Mouse (Mus musculus) forebrain, embryonic 13.5 days (tissue): Measurements from ENCODE around the gene Trim47. TPM values are rescaled to one million over a fixed set of nuclear protein-coding genes. Genes with fewer than 3 reads are reported as not detected.

Source experiments
- ATAC-seq: fragments of 200-750 bp; cut with Nextera tagmentation; 2 replicates; pipeline ENCODE4 v1.8.0; 2017
- H3K27ac ChIP-seq: fragments of 300-500 bp; sonication (generic); 2 replicates; pipeline ENCODE4 v1.5.1; 2015; ENCODE audit warnings: inconsistent platforms, mild to moderate bottlenecking, moderate library complexity
- H3K27me3 ChIP-seq: fragments of 300-500 bp; sonication (generic); 2 replicates; pipeline ENCODE4 v1.6.1; 2015; ENCODE audit warnings: mild to moderate bottlenecking, inconsistent platforms
- H3K36me3 ChIP-seq: fragments of 300-500 bp; sonication (generic); 2 replicates; pipeline ENCODE4 v1.6.1; 2015; ENCODE audit warnings: mild to moderate bottlenecking, inconsistent platforms; ENCODE audit not compliant: poor library complexity, severe bottlenecking
- H3K4me1 ChIP-seq: fragments of 300-500 bp; sonication (generic); 2 replicates; pipeline ENCODE4 v1.6.1; 2015; ENCODE audit warnings: inconsistent platforms
- H3K4me2 ChIP-seq: fragments of 300-500 bp; sonication (generic); 2 replicates; pipeline ENCODE4 v1.6.1; 2015; ENCODE audit warnings: inconsistent platforms, mild to moderate bottlenecking, moderate library complexity
- H3K4me3 ChIP-seq: fragments of 300-500 bp; sonication (generic); 2 replicates; pipeline ENCODE4 v1.5.1; 2015; ENCODE audit warnings: mild to moderate bottlenecking, inconsistent platforms
- H3K9ac ChIP-seq: fragments of 300-500 bp; sonication (generic); 2 replicates; pipeline ENCODE4 v1.6.1; 2015; ENCODE audit warnings: mild to moderate bottlenecking, inconsistent platforms
- H3K9me3 ChIP-seq: fragments of 300-500 bp; sonication (generic); replicated peaks from 2 replicates; pipeline ENCODE4 v1.6.1; 2016; ENCODE audit warnings: inconsistent platforms
- WGBS: fragments of 180-500 bp; shearing (Covaris S2); methylation state at CpG from one replicate; pipeline ENCODE4 v1.1.7; 2015; 5-methylcytosine and 5-hydroxymethylcytosine counted together
- polyA plus RNA-seq: library from polyadenylated mRNA; unstranded; fragments of >200 nt; fragmentation: Nextera tagmentation; extraction: Ambion mirVana; gene quantifications from 2 replicates; pipeline ENCODE4 v1.2.1, GENCODE M21; 2015

Trim47 gene
- polyA plus RNA-seq, 1 experiment from 2014 or later = 2.8 TPM

DNA sequence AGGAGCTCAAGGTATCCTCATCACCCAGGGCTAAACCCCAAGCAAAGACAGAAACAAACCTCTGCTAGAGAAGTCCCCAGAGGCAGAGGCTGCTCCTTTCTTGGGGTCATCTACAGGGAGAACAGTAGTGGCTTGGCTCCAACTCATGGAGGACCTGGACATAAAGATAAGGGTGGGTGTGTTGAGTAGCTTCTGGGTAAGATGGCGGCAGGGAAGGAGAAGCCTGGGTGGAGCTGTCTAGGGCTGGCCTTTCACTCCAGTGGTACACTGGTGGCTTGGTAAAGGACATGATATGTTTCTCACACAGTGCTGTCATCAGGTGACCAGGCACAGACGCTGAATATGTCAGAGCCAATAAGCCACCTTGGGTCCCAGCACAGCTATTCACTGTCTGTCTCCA, 23.9 kb upstream of the Trim47 start:
- H3K27ac ChIP-seq = no peak overlapping the region
- peaks cover 100% of the 10 kb centered on the region for H3K36me3 ChIP-seq
- H3K9ac ChIP-seq = no peak overlapping the region
- no peaks in the 10 kb centered on the region for H3K9me3 ChIP-seq
- ATAC-seq = no peak
- H3K4me3 ChIP-seq = no peak overlapping the region
- no peak overlapping the region for H3K4me2 ChIP-seq
- WGBS = 97% methylated on average over 2 of the region's 2 CpGs
- no peaks in the 10 kb centered on the region for H3K4me1 ChIP-seq
- no peaks in the 10 kb centered on the region for H3K27me3 ChIP-seq

DNA sequence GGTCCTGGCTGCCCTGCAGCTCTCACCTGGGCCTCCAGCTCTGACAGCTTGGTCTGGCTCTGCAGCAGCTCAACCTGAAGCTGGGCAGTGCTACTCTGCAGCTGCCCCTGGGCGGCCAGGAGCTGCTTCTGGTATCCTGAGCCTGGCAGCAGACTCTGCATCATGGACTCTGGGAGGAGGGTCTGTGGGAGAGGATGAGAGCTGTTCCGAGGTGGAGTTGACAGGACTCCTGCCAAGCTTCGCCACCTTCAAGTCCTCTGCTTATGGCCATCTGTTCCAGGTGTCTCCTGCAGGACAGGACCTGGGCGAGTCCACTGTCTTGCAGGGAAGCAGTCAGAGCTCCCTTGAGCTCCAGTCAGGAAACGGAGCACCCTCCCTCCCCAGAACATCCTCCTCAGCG, 22.3 kb upstream of the Trim47 start:
- WGBS = 86% methylated on average over 6 of the region's 6 CpGs
- H3K36me3 ChIP-seq = peaks cover 100% of the 10 kb centered on the region

DNA sequence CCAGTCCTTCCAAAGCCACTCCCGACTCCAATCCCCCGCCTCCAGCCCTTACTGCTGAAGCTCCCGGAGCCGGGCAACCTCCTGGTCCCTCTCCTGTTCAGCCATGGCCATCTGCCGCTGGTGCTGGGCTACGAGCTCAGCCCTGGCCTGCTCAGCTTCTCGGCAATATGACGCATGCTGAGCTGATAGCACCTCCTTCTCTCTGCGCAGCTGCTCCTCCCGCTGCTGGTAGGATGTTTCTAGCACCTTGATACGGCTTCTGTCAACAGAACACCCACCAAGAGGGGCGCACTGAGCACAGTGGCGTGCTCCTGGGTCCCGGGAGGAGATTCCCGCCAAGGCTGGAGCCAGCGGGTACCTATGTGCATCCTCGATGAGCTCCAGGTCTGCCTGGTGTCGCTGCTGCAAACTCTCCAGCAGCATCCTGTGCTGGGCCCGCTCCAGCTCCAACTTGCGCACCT, 21.8 kb upstream of the Trim47 start:
- H3K4me1 ChIP-seq = no peaks in the 10 kb centered on the region
- no peak overlapping the region for H3K4me3 ChIP-seq
- H3K36me3 ChIP-seq = peaks cover 100% of the 10 kb centered on the region
- no peak overlapping the region for H3K9ac ChIP-seq
- no peak overlapping the region for H3K4me2 ChIP-seq
- no peak for ATAC-seq
- no peaks in the 10 kb centered on the region for H3K9me3 ChIP-seq
- no peak overlapping the region for H3K27ac ChIP-seq
- H3K27me3 ChIP-seq = no peaks in the 10 kb centered on the region
- WGBS = 64% methylated on average over 20 of the region's 20 CpGs

More for the DNA sequence above, 22.3 kb upstream of the Trim47 start:
- H3K4me3 ChIP-seq = no peak overlapping the region
- H3K27me3 ChIP-seq = no peaks in the 10 kb centered on the region
- H3K4me1 ChIP-seq = no peaks in the 10 kb centered on the region
- no peaks in the 10 kb centered on the region for H3K9me3 ChIP-seq
- H3K27ac ChIP-seq = no peak overlapping the region
- H3K4me2 ChIP-seq = no peak overlapping the region
- H3K9ac ChIP-seq = no peak overlapping the region
- ATAC-seq = no peak

DNA sequence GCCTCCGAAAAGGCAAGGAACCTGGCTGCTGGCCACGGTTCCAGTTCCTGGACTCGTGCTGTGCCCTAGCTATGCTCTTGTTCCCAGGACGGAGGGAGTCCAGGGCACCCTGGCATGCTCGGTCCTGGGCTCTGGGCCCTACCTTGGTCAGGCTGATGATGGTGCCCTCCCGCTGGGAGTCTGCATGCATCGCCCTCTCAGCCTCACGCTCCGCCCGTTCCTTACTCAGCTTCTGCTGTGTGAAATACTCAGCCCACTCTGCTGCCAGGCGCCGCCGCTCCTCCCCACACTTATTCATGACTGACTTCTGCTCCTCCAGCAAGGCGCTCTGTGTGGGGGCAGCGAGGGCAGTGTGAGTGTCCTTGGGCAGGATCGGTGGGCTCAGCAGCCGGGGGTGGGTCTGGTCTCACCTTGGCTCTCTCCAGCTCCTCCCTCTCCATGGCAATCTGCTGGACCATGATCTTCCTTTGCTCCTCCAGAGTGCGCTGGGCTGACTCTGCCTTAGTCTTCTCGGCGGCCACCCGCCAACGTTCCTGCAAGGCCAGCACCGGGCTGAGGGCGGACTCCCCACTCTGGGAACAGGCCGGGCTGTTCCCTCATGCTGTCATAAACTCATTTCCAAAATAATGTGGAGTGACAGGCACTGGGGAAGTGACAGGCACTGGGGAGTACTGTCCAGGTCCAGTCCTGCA, 19.4 kb upstream of the Trim47 start:
- Histone ChIP-seq H3K27ac (no peak overlapping the region), H3K9me3 (no peaks in the 10 kb centered on the region), H3K36me3 (peaks cover 100% of the 10 kb centered on the region), H3K4me2 (no peak overlapping the region), H3K4me3 (no peak overlapping the region), H3K9ac (no peak overlapping the region), H3K4me1 (no peaks in the 10 kb centered on the region), H3K27me3 (no peaks in the 10 kb centered on the region)
- WGBS = 76% methylated on average over 25 of the region's 25 CpGs
- ATAC-seq = peak; percentile 30; the same call in 1 of the 2 replicates

DNA sequence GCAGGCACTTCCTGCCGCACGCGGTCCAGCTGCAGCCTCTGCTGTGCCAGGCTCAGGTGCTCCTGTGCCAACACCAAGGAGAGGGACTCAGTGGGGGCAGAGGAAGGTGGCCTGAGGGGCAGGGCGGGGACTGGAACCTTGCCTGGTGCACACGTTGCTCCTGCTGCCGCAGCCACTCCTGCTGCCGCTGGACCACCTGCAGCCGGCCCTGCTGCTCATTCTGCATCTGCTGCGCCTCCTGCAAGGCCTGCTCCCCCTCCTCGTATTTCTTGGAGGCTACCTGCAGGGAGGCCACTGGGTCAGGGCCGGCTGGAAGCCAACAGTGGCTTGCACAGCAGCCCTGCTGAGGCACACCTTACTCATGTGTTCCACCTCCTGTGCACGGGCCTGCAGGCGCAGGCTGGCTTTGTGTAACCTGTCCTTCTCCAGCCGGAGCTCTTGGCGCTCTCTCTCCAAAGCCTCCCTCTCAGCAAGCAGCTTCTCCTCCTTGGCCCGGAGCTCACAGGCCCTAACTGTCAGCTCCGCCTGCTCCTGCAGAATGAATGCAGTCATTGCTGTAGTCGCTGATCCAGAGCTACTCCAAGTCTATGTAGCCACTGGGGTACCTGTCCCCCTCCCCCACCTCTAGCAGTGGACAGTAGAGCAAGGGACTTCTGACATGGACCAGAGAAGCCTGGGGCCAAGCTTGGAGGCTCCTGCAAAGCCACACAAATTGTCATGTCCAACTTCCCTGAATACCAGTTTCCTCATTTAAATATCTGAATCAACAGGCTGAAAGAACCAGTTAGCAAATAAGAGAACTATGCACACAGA, 18.7 kb upstream of the Trim47 start:
- no peak overlapping the region for H3K4me2 ChIP-seq
- no peak for ATAC-seq
- H3K9ac ChIP-seq = no peak overlapping the region
- H3K9me3 ChIP-seq = no peaks in the 10 kb centered on the region
- no peak overlapping the region for H3K4me3 ChIP-seq
- H3K27me3 ChIP-seq = no peaks in the 10 kb centered on the region
- peak overlapping the region; percentile 10; the same call in 1 of the 2 replicates for H3K27ac ChIP-seq
- WGBS = 54% methylated on average over 17 of the region's 18 CpGs
- H3K4me1 ChIP-seq = no peaks in the 10 kb centered on the region
- H3K36me3 ChIP-seq = peaks cover 93% of the 10 kb centered on the region

DNA sequence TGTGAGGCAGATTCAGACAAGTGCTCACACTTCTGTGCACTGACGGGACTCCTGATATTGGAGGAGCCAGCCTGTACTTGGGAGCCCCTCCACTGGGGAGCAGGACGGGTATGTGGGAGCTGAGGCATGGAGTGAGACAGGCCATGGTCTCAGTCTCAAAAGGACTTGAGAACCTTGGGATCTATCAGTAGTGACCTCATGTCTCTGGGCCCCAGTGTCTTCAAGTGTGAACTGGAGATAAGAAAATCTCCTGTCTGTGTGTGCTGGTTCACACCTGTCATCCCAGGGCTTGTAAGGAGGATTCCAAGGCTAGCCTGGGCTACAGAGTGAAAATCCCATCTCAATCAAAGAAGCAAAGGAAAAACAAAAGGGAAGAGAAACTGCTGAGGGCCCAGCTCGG, 16.5 kb upstream of the Trim47 start:
- no peak overlapping the region for H3K4me3 ChIP-seq
- no peak overlapping the region for H3K9ac ChIP-seq
- H3K27me3 ChIP-seq = no peaks in the 10 kb centered on the region
- H3K27ac ChIP-seq = no peak overlapping the region
- ATAC-seq = no peak
- H3K4me1 ChIP-seq = no peaks in the 10 kb centered on the region
- no peaks in the 10 kb centered on the region for H3K9me3 ChIP-seq
- peaks cover 71% of the 10 kb centered on the region for H3K36me3 ChIP-seq
- H3K4me2 ChIP-seq = no peak overlapping the region
- 92% methylated on average over 3 of the region's 3 CpGs for WGBS

DNA sequence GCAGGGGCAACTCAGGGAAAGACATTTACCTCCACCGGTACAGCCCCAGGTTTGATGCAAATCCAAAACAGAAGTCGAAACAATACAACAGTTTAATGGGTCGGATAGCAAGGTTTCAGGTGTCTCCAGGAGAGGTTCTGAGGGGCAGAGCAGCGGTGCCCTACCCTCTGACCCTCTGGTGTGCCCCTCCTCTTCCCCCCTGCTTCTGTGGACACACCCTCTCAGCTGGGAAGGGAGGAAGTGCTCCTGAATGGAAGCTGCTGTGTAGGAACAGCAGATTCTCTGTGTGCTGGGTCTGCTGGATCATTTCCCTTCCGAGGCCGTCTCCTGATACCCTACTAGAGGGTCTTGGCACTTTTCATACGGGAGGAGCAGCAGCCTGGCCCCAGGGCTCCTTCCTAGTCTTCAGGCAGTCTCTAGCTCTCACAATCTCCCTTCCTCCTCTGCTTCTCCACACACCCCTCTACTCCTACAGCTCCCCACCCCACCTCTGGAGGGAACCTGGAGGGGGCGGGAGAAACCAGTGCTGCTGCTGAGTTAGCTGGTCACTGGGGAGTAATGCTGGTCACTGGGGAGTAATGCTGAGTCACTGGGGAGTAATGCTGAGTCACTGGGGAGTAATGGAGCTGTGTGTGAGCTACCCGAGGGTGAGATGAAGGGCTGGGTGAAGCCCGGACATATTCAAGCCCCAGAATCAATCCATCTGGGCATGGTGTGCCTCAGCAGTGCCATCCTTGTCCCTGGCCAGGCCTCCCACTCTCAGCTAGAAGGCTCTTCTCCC, 15.4 kb upstream of the Trim47 start:
- H3K4me3 ChIP-seq = no peak overlapping the region
- ATAC-seq = no peak
- no peaks in the 10 kb centered on the region for H3K9me3 ChIP-seq
- peaks cover 7% of the 10 kb centered on the region for H3K4me1 ChIP-seq
- H3K27ac ChIP-seq = no peak overlapping the region; the same call in 1 of the 2 replicates
- H3K36me3 ChIP-seq = peaks cover 61% of the 10 kb centered on the region
- H3K4me2 ChIP-seq = no peak overlapping the region
- H3K27me3 ChIP-seq = no peaks in the 10 kb centered on the region
- 68% methylated on average over 10 of the region's 10 CpGs for WGBS
- H3K9ac ChIP-seq = no peak overlapping the region

DNA sequence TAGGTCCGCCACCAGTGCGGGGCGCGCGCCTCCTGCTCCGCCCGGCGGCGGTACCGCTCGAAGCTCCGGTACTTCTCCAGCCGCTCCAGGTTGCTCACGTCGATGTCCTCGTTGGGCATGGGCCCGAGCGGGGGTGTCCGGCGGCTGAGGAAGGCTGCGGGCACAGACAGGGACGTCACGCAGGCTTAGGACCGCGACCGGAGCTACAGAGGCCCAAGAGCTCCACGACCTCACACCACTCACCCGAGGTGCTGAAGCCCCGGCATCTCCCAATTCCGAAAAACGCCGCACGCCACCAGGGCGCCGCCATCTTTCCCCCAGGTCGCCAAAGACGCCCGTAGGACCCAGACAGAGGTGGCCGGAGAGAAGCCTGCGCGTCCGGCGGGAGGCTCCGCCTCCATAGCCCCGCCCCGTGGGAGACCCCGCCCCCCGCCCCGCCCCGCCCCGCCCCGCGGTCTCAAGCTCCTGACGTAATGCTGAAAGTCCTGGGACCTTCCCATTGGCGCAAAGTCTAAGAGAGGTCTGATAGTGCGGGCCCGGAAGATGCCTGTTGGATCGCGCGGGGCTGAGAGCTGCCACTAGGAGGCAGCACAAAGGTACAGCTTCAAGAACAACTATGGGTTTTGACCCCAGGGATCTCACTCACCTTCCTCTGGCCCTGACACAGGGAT, 11.6 kb upstream of the Trim47 start, which contains the start of gene Mrpl38:
TSS of gene Mrpl38 (minus strand) at position 401 of the 671 bp plus-strand sequence.
- Histone ChIP-seq H3K27ac (peak within 1 kb of the TSS; percentile 33), H3K9ac (peak within 1 kb of the TSS; percentile 86), H3K4me2 (peak within 1 kb of the TSS; percentile 71), H3K9me3 (no peaks in the 10 kb centered on the region), H3K36me3 (peaks cover 50% of the 10 kb centered on the region), H3K4me1 (peaks cover 13% of the 10 kb centered on the region), H3K4me3 (peak within 1 kb of the TSS; percentile 70), H3K27me3 (no peaks in the 10 kb centered on the region)
- WGBS = under 1% methylated on average over 60 of the region's 60 CpGs
- peak; percentile 95 for ATAC-seq

DNA sequence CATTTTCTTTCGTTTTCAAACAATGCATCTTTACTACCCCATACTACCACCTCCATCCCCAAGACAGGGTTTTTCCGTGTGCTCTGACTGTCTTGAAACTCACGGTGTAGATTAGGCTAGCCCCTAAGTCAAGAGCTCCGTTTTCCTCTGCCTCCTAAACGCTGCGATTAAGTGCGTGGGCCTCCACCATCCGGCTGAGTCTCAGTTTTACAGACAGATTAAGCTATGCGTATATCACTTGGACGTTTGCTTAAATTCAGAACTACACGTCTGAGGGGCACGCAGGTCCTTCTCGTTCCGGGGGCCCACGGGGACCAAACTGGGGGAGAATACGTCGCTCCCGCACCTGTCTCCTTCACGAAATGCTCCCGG, 11.1 kb upstream of the Trim47 start:
- Histone ChIP-seq H3K9me3 (no peaks in the 10 kb centered on the region), H3K27me3 (no peaks in the 10 kb centered on the region), H3K4me2 (peak overlapping the region; percentile 71), H3K9ac (peak overlapping the region; percentile 86), H3K36me3 (peaks cover 50% of the 10 kb centered on the region), H3K27ac (peak overlapping the region; percentile 33), H3K4me3 (peak overlapping the region; percentile 70), H3K4me1 (peaks cover 13% of the 10 kb centered on the region)
- peak; percentile 6 for ATAC-seq
- WGBS = under 1% methylated on average over 20 of the region's 20 CpGs

DNA sequence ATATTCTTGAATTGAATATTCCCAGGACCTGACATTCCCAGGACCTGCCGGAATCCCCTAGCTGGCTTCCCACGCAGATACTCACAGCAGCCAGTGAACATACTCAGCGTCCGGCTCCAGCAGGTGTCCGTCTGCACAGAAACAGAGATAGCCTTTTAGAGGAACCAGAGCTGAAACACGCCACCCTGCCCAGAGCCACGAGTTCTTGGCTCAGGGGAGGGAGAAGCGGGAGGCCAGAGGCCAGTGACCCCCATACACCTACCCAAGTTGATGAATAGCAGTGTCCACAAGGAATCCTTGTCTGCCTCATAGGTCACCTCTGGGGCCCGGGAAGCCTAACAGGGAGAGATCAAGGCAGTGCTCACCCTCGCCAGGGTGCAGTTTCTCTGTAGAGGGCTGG, 7.2 kb upstream of the Trim47 start:
- Histone ChIP-seq H3K27ac (no peak overlapping the region), H3K9ac (no peak overlapping the region), H3K27me3 (no peaks in the 10 kb centered on the region), H3K36me3 (peaks cover 49% of the 10 kb centered on the region), H3K4me1 (peaks cover 34% of the 10 kb centered on the region), H3K4me3 (no peak overlapping the region), H3K9me3 (no peaks in the 10 kb centered on the region), H3K4me2 (no peak overlapping the region)
- whole genome bisulfite sequencing = 92% methylated on average over 10 of the region's 10 CpGs
- ATAC-seq = no peak

DNA sequence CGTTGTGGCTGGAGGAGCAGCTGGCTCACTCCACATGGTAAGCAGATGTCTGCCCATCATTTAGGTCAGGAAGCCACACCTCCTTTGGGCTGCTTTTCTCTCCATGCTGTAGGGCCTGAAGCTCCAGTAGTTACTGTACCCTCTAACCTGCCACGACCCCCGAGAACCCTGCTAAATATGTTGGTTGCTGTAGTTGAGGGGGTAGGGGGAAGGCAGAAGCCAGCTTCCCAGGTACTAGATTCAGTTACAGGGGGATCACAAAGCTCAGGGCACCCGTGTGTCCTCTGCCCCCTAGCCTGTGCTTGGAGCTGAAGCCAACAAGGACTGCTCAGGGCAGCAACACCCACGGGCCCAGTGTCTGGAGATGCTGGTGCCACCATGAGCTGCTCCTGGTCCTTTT, 6.5 kb upstream of the Trim47 start:
- no peak overlapping the region for H3K4me3 ChIP-seq
- peaks cover 34% of the 10 kb centered on the region for H3K4me1 ChIP-seq
- H3K9me3 ChIP-seq = no peaks in the 10 kb centered on the region
- no peaks in the 10 kb centered on the region for H3K27me3 ChIP-seq
- WGBS = 92% methylated on average over 5 of the region's 5 CpGs
- no peak overlapping the region for H3K4me2 ChIP-seq
- no peak overlapping the region for H3K9ac ChIP-seq
- peaks cover 49% of the 10 kb centered on the region for H3K36me3 ChIP-seq
- ATAC-seq = no peak
- H3K27ac ChIP-seq = no peak overlapping the region
